Comparison of ENCODE assay signal across 23 mouse cellular contexts in genomic region chr11:101969835-101970234, GRCm38 (mm10). TPM values are rescaled to one million over a fixed set of nuclear protein-coding genes. Genes with fewer than 3 reads are reported as not detected.
"Had no signal": no experiment of that assay in that cellular context is flagged by ENCODE, and none has a peak within 500 bp of the region (broad histone marks: within the 10 kb centered on the region; RNA-seq: fewer than 3 reads in every experiment).

No protein-coding gene starts in this region.

- H3K36me3 ChIP-seq: neural tube, embryonic 15.5 days; stomach, embryonic 15.5 days had no signal

- H3K4me2 ChIP-seq: neural tube, embryonic 15.5 days; stomach, embryonic 15.5 days had no signal

- DNase-seq: retina, postnatal 1 day; right cerebral cortex, adult 18-20 months; right cerebral cortex, postnatal 14 days; right cerebral cortex, postnatal 25 days; right cerebral cortex, postnatal 4 days; spleen, adult 18-20 months; thymus, adult 18-20 months; thymus, adult 2 months; thymus, postnatal 14 days; thymus, postnatal 25 days; thymus, postnatal 36 days; thymus, postnatal 4 days had no signal

- H3K4me3 ChIP-seq: neural tube, embryonic 15.5 days; stomach, embryonic 15.5 days had no signal

RNA-seq across cellular contexts. Expression of gene Sost, which starts 3.0 kb away (rescaled TPM):
- total RNA-seq: neutrophil, adult 5-6 weeks had no signal
- polyA plus RNA-seq: neural tube, embryonic 14.5 days; small intestine, adult 2 months; stomach, embryonic 14.5 days; stomach, embryonic 16.5 days had no signal

RNA-seq across cellular contexts. Expression of gene Cfap97d1, which starts 14.2 kb away (rescaled TPM):
- total RNA-seq: neutrophil, adult 5-6 weeks had no signal
- polyA plus RNA-seq: neural tube, embryonic 14.5 days; neural tube, embryonic 15.5 days; small intestine, adult 2 months; spleen, adult 2 months; stomach, embryonic 14.5 days; stomach, embryonic 15.5 days; stomach, embryonic 16.5 days; stomach, postnatal 0 days; thymus, adult 2 months; thymus, postnatal 0 days; urinary bladder, adult 2 months had no signal

RNA-seq across cellular contexts. Expression of gene Mpp3, which starts 58.4 kb away (rescaled TPM):
- total RNA-seq: neutrophil, adult 5-6 weeks had no signal
